Mouse (Mus musculus) heart, adult 8-10 months (tissue): ENCODE measurements around the gene Fam69a. TPM values are rescaled to one million over a fixed set of nuclear protein-coding genes. Genes with fewer than 3 reads are reported as not detected.
A peak's percentile ranks its signal among the peaks of the same experiment; 100 is the strongest.
"Not testable (repeated sequence)": the region's sequence is repeated elsewhere in the genome, so short reads cannot be mapped to it uniquely, and the experiment has no call there.

ENCODE experiments used
- DNase-seq: peaks from one replicate; pipeline ENCODE4 v3.0.0; 2022; ENCODE audit warnings: low spot score
- total RNA-seq, 4 experiments: library from RNA; stranded (reverse); gene quantifications; 2 replicates each; pipeline ENCODE4 v1.2.4; 2022

Fam69a gene
- total RNA-seq, 4 experiments from 2014 or later = 9.3 to 12.1 (median 11.2) TPM

GRCm38 (mm10) chr5:107982016-107982415 is 4.9 kb downstream of the Fam69a start:
- DNase-seq = no peak

- no peak for DNase-seq
Observed at GRCm38 (mm10) chr5:107979901-107980300, 7.0 kb downstream of the Fam69a start.

GRCm38 (mm10) chr5:107978289-107979035 is 8.4 kb downstream of the Fam69a start:
- no peak for DNase-seq

- DNase-seq = no peak
Observed at GRCm38 (mm10) chr5:107977640-107978288, 9.1 kb downstream of the Fam69a start.

GRCm38 (mm10) chr5:107973310-107973709 is 13.6 kb downstream of the Fam69a start:
- no peak for DNase-seq

- no peak for DNase-seq
Observed at GRCm38 (mm10) chr5:107972444-107973272, 14.2 kb downstream of the Fam69a start.

- no peak for DNase-seq
Observed at GRCm38 (mm10) chr5:107971069-107971468, 15.8 kb downstream of the Fam69a start.

GRCm38 (mm10) chr5:107969818-107970217 is 17.1 kb downstream of the Fam69a start:
- DNase-seq = not testable (repeated sequence)

- DNase-seq = no peak
Observed at GRCm38 (mm10) chr5:107968079-107968478, 18.8 kb downstream of the Fam69a start.

- DNase-seq = no peak
Observed at GRCm38 (mm10) chr5:107966841-107967457, 19.9 kb downstream of the Fam69a start.

GRCm38 (mm10) chr5:107966156-107966555 is 20.7 kb downstream of the Fam69a start:
- DNase-seq = no peak

GRCm38 (mm10) chr5:107965355-107965991 is 21.4 kb downstream of the Fam69a start:
- no peak for DNase-seq

- DNase-seq = no peak
Observed at GRCm38 (mm10) chr5:107964031-107964758, 22.7 kb downstream of the Fam69a start.

GRCm38 (mm10) chr5:107961438-107962251 is 25.2 kb downstream of the Fam69a start:
- peak; percentile 65 for DNase-seq

- DNase-seq = peak; percentile 37
Observed at GRCm38 (mm10) chr5:107960532-107961202, 26.2 kb downstream of the Fam69a start.

- no peak for DNase-seq
Observed at GRCm38 (mm10) chr5:107959624-107960300, 27.1 kb downstream of the Fam69a start.

GRCm38 (mm10) chr5:107950643-107951042 is 36.2 kb downstream of the Fam69a start:
- DNase-seq = no peak

- DNase-seq = no peak
Observed at GRCm38 (mm10) chr5:107949607-107950006, 37.3 kb downstream of the Fam69a start.

- DNase-seq = no peak
Observed at GRCm38 (mm10) chr5:107948899-107949298, 38.0 kb downstream of the Fam69a start.
